Mouse (Mus musculus) Muller cell, postnatal 12 days (primary cell): ENCODE results near the gene Wbp4.

Experiments used
- DNase-seq: peaks from one replicate; pipeline ENCODE4 v3.0.0-alpha.2; 2015; ENCODE audit errors: inconsistent ontology term

The Wbp4 gene

GRCm38 (mm10) chr14:79507846-79508245 is 26.5 kb upstream of the Wbp4 start:
- no peak for DNase-seq

DNA sequence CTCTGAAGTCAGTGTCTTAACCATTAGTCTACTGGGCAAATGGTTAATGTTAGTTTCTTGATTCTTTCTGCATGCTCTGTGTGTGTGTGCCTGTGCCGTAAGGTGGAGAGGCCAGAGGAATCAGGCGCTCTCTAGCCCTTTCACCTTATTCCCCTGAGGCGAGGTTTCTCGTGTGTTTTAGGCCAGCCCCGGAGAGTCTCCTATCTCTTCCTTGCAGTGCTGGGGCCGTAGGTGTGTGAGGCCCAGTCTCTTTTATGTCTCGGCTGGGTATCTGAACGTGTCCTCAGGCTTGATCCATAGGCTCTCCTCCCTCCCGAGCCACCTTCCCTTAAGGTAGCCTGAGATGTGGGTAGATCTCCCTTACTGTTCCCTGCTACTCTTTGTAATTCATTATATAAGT is 24.9 kb upstream of the Wbp4 start:
- no peak for DNase-seq

DNA sequence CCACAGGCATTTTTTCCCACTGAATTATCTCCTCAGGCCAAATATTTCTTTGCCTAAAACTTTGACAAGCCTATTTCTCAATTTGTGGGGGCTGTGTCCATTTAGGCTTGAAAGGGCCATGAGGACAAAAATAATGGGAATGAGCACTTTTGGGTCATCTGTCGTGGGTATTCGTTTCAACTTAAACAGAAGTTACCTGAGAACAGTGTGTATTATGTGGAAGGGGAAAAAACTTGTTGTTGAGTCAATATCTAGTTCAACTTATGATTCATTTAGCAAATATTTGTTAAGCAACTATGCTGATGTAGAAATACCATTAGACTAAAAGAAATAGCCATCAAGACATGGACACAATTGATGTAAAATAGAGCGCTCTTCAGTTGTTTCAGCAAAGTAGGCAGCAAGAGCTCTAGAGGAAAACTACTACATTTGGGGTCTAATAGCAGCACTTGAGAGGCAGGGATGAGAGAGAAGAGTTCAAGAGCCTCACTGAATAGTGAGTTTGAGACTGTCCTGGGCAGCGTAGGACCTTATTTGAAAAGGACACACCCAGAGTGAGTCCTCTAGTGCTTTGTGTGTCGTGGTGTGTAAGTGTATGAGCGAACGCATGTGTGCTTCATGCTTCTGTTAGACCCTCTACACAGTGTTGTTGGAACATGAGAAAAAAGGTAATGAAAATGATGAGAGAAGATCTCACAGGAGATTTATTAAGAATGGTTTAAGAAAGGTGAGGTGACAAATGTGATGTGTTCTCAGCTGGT is 23.1 kb upstream of the Wbp4 start:
- peak; percentile 62 for DNase-seq

GRCm38 (mm10) chr14:79503371-79504075 is 22.2 kb upstream of the Wbp4 start:
- peak; percentile 58 for DNase-seq

- DNase-seq, result no peak
These were observed 19.4 kb upstream of the Wbp4 start for GRCm38 (mm10) chr14:79500756-79501155.

GRCm38 (mm10) chr14:79499326-79499725 is 18.0 kb upstream of the Wbp4 start:
- DNase-seq, result no peak

DNA sequence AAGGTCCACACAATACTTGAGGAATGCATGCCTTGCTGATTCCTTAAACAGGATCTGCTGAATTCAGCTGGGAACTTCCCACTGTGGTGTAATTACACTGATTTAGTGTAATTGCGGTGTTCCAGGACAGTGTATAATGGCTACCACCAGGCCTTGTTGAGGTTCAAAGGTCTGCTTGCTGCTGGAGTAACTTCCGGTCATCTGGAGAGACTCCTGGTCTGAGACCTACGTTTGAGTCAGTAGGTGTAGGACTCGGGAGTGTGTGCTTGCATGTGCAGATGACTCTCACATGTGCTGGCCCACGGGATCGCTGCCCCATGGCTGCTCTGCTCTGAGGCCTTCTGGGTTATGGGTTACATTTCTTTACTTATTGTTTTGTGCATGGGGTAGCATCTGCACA is 13.0 kb upstream of the Wbp4 start:
- DNase-seq, result no peak

- DNase-seq, result no peak
These were observed 8.9 kb upstream of the Wbp4 start for GRCm38 (mm10) chr14:79490246-79490645.

DNA sequence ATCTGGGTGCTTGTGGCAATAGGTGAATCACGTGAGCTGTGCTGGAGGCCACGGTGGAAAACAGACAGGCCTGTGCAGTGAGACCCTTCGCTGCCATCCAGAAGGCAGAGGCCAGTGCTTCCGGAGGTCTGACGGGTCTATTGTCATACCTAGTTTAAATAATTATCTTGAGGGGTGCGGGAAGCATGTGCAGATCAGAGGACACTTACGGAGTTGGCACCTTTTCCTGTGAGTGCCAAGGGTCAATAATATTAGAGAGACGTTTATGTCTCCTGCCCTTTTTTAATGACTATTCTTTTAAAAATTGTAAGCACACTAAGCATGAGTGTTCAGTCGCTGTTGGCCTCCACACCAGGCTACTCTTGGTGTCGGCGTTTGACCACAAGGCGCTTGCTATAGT is 7.8 kb upstream of the Wbp4 start:
- no peak for DNase-seq

DNA sequence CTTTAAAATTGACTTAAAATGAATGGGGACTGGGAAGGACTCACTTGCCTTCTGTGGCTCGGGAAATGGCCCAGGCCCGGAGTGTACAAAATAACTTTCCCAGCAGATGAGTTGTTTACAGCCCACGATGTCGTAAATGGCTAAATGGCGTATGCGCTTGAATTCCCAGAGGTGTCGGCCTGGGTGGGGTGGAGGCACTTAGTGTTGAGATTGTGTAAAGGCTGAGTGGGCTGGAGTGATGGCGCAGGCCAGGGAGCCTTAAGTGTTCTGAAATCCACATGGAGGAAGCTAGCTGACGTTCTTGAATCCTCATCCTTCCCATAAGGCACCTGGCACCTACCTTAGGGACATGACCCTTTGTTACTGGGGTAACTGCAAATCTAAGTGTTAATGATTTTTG is 7.2 kb upstream of the Wbp4 start:
- no peak for DNase-seq

DNA sequence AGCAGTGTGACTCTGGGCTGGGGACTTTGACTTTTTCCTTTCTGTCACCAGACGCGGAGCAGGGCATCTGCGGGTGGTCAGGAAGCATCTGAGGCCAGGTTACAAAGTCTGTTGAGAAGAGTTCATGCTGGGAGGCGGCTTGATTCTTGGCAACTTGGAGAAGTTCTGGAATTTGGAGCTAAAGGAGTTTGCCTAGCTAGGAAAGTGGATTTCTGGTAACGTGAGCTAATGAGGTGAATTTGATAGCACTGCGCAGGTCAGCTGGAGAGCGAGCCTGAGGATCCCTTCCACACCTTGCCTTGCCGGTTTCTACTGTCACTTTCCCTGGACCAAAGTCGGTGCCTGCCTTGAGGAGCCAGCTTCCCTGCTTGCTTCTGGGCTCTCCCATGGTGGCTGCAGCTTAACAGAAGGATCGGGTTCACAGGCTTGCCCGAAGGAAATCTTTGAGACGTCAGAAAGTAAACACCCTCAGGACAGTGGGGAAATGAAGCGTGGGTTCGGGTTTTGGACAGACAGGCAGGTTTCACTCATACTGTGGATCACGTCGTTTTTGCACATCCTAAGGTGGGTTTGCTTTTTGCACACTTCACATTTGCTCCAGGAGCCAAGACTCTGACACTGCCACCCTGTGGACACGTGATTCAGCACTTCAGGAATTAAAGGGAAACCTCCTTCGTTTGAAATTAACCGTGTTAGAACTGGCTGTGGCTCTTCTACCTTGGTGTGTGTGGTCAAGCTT is 5.8 kb upstream of the Wbp4 start:
- DNase-seq, result peak; percentile 48

- DNase-seq, result no peak
These were observed 5.3 kb upstream of the Wbp4 start for GRCm38 (mm10) chr14:79486617-79486992.

DNA sequence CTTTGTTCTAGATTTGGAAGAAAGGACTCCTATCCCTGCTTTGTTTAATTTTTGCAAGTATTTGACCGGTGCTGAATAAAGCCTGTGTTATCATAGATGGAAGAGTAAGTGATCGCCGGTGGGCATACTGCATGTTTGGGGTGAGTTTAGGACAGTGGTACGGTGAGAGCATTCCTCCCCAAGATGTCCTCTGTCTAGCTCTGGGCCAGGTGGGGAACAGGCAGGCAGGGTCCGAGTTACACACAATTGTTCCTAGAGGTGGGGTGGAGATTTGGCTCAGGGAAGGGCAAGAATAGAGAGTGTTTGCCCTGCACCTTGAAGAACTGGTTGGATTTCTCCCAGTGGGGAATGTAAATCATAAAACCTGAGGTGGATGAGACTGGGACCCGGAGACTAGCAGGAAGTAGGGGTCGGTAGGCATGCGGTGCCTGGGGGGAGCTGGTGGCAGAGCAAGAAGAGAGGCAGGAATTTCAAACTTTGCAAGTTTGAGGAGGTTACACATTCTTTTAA is 2.3 kb upstream of the Wbp4 start:
- DNase-seq, result no peak

- DNase-seq, result no peak
These were observed 1.5 kb upstream of the Wbp4 start for GRCm38 (mm10) chr14:79482747-79483355.

GRCm38 (mm10) chr14:79482251-79482661 is 936 bp upstream of the Wbp4 start:
- peak; percentile 68 for DNase-seq

- peak; percentile 98 for DNase-seq
These were observed 539 bp downstream of the Wbp4 start, which contains the start of gene Elf1 for GRCm38 (mm10) chr14:79480624-79481338. TSS of gene Elf1 (plus strand) at chr14:79481194.

- no peak for DNase-seq
These were observed 7.9 kb downstream of the Wbp4 start for GRCm38 (mm10) chr14:79473384-79473783.

GRCm38 (mm10) chr14:79467621-79468020 is 13.7 kb downstream of the Wbp4 start:
- DNase-seq, result peak; percentile 30

- no peak for DNase-seq
These were observed 15.7 kb downstream of the Wbp4 start for GRCm38 (mm10) chr14:79465623-79466022.

DNA sequence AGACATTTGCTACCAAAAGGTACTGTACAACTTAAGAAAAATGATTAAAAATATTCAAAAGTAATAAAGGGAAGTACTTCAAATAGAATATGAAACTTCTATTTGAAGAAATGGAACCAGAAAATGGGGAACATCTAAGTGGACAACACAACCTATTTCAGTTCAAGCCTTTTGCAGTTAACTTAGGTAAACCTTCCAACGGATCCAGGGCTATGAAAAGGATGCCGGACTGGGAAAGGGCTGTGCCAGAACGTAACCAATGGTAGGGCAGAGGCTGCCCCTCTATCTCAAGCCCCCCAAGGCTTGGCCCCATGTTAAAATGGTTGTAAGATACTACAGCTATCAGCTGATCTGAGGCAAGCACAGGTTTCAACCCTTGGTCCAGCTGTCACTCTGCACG is 20.3 kb downstream of the Wbp4 start:
- DNase-seq, result no peak

GRCm38 (mm10) chr14:79460401-79460800 is 20.9 kb downstream of the Wbp4 start:
- DNase-seq, result no peak
